Mouse (Mus musculus): Measurements from ENCODE around the gene Serpinh1. TPM values are rescaled to one million over a fixed set of nuclear protein-coding genes. Genes with fewer than 3 reads are reported as not detected.

Gene Serpinh1
- polyA plus RNA-seq, 1 experiment from 2014 or later: 232 TPM

- WGBS: 47% methylated on average over 4 of the region's 4 CpGs
- no peak for DNase-seq (ENCODE audit: low spot score)
- no peak for ATAC-seq (replicated peaks; ENCODE audit: low FRiP score)
- no peak overlapping the region for H3K27ac ChIP-seq (ENCODE audit: low read depth, low read length)
- no peak overlapping the region for H3K4me3 ChIP-seq (ENCODE audit: low read depth, low read length)
- no peak overlapping the region for H3K9ac ChIP-seq (ENCODE audit: low read depth, low read length)
- H3K9me3 ChIP-seq (ENCODE audit: control insufficient read depth, low read length): no peaks in the 10 kb centered on the region
- H3K27me3 ChIP-seq (replicated peaks; ENCODE audit: control insufficient read depth, insufficient read depth, low read length): no peaks in the 10 kb centered on the region; the same call in 1 of the 2 replicates
- H3K4me2 ChIP-seq: no peak overlapping the region
- no peaks in the 10 kb centered on the region for H3K4me1 ChIP-seq (replicated peaks; ENCODE audit: control insufficient read depth, insufficient read depth, low read length)
- no peaks in the 10 kb centered on the region for H3K36me3 ChIP-seq (ENCODE audit: control insufficient read depth, insufficient read depth, low read length)
Measured at GRCm38 (mm10) chr7:99390559-99390958, 37.5 kb upstream of the Serpinh1 start.

DNA sequence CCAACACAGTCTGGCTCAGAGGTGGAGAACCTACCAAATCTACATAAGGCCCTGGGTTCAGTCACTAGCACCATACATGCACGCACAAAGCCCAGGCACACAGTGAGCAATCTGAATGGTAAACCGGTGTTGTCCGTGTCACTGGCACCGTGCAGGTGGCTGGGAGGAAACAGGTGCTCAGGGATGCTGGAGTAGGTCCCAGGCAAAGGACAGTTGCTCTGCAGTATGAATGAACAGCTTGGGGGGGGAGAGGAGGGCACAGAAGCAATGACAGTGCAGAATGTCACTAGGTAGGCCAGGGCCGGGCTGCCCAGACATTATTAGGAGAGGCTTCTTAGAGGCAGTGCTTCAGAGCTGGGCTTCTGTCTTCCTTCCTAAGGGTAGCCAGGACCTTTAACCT, 34.3 kb upstream of the Serpinh1 start:
- Histone ChIP-seq H3K4me1 (replicated peaks; ENCODE audit: control insufficient read depth, insufficient read depth, low read length) (peaks cover 2% of the 10 kb centered on the region), H3K27me3 (replicated peaks; ENCODE audit: control insufficient read depth, insufficient read depth, low read length) (peaks cover 11% of the 10 kb centered on the region), H3K4me3 (ENCODE audit: low read depth, low read length) (no peak overlapping the region), H3K9me3 (ENCODE audit: control insufficient read depth, low read length) (no peaks in the 10 kb centered on the region), H3K27ac (ENCODE audit: low read depth, low read length) (no peak overlapping the region), H3K4me2 (no peak overlapping the region), H3K36me3 (ENCODE audit: control insufficient read depth, insufficient read depth, low read length) (no peaks in the 10 kb centered on the region), H3K9ac (ENCODE audit: low read depth, low read length) (no peak overlapping the region)
- ATAC-seq (replicated peaks; ENCODE audit: low FRiP score) (no peak), DNase-seq (ENCODE audit: low spot score) (no peak)
- 85% methylated on average over 5 of the region's 5 CpGs for WGBS

DNA sequence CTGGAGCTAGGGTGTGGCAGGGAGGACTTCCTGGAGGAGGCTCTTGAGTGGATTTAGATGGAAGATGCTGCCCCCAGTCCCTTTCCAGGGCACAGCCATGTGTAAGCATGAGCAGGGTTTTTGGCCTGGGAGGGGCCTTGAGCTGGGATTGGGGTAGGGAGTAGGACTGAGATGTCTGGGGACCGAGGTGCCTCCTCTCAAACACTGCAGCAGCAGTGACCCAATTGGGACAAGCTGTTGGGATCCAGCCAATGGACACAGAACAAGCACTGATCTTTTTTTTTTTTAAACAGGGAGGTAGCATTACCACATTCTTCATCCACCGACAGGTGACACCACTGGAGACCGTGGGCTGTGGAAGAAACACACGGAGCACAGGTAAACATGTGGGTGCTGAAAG, 33.8 kb upstream of the Serpinh1 start:
- DNase-seq (ENCODE audit: low spot score) (no peak), ATAC-seq (replicated peaks; ENCODE audit: low FRiP score) (no peak)
- no peak overlapping the region for H3K27ac ChIP-seq (ENCODE audit: low read depth, low read length)
- no peak overlapping the region for H3K9ac ChIP-seq (ENCODE audit: low read depth, low read length)
- H3K4me3 ChIP-seq (ENCODE audit: low read depth, low read length): no peak overlapping the region
- no peaks in the 10 kb centered on the region for H3K9me3 ChIP-seq (ENCODE audit: control insufficient read depth, low read length)
- H3K4me1 ChIP-seq (replicated peaks; ENCODE audit: control insufficient read depth, insufficient read depth, low read length): peaks cover 8% of the 10 kb centered on the region
- peaks cover 16% of the 10 kb centered on the region for H3K27me3 ChIP-seq (replicated peaks; ENCODE audit: control insufficient read depth, insufficient read depth, low read length)
- 79% methylated on average over 4 of the region's 4 CpGs for WGBS
- H3K4me2 ChIP-seq: no peak overlapping the region
- no peaks in the 10 kb centered on the region for H3K36me3 ChIP-seq (ENCODE audit: control insufficient read depth, insufficient read depth, low read length)

- no peaks in the 10 kb centered on the region for H3K36me3 ChIP-seq (ENCODE audit: control insufficient read depth, insufficient read depth, low read length)
- ATAC-seq (replicated peaks; ENCODE audit: low FRiP score) (no peak), DNase-seq (ENCODE audit: low spot score) (no peak)
- H3K27me3 ChIP-seq (replicated peaks; ENCODE audit: control insufficient read depth, insufficient read depth, low read length): peaks cover 20% of the 10 kb centered on the region
- WGBS: 67% methylated on average over 5 of the region's 5 CpGs
- H3K9me3 ChIP-seq (ENCODE audit: control insufficient read depth, low read length): no peaks in the 10 kb centered on the region
- no peak overlapping the region for H3K4me3 ChIP-seq (ENCODE audit: low read depth, low read length)
- H3K27ac ChIP-seq (ENCODE audit: low read depth, low read length): no peak overlapping the region
- no peak overlapping the region for H3K9ac ChIP-seq (ENCODE audit: low read depth, low read length)
- H3K4me1 ChIP-seq (replicated peaks; ENCODE audit: control insufficient read depth, insufficient read depth, low read length): peaks cover 8% of the 10 kb centered on the region
- no peak overlapping the region for H3K4me2 ChIP-seq
Measured at GRCm38 (mm10) chr7:99386030-99386429, 33.0 kb upstream of the Serpinh1 start.

DNA sequence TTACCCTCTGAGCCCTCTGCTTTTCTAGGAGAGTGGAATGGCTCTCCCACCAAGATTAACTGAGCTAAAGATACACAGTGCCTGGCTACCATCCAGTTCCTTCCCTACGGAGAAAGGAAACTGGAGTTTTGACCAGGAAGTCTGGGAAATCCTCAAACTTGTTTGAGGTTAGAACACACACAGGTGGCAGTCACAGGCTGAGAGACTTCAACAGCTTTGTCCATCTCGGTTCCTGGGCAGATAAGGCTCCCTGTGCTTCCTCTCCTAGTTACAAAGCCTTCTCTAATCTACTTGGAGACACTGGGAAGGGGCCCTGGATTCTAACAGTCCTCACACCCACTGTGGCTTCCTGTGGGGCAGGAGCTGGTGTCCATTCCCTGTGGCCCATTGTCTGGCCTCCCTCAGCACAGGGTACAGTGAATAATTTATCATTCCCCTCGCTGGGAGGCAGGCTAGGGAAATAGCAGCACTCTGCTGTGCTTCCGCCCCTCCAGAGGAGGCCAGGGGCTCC, 31.1 kb upstream of the Serpinh1 start:
- H3K27ac ChIP-seq (ENCODE audit: low read depth, low read length): peak overlapping the region; percentile 46; the same call in 1 of the 2 replicates
- ATAC-seq (replicated peaks; ENCODE audit: low FRiP score) (no peak), DNase-seq (ENCODE audit: low spot score) (no peak)
- H3K36me3 ChIP-seq (ENCODE audit: control insufficient read depth, insufficient read depth, low read length): no peaks in the 10 kb centered on the region
- H3K4me3 ChIP-seq (ENCODE audit: low read depth, low read length): no peak overlapping the region
- peaks cover 8% of the 10 kb centered on the region for H3K4me1 ChIP-seq (replicated peaks; ENCODE audit: control insufficient read depth, insufficient read depth, low read length)
- H3K27me3 ChIP-seq (replicated peaks; ENCODE audit: control insufficient read depth, insufficient read depth, low read length): peaks cover 20% of the 10 kb centered on the region
- no peak overlapping the region for H3K9ac ChIP-seq (ENCODE audit: low read depth, low read length)
- 25% methylated on average over 4 of the region's 4 CpGs for WGBS
- H3K9me3 ChIP-seq (ENCODE audit: control insufficient read depth, low read length): no peaks in the 10 kb centered on the region
- peak overlapping the region; percentile 5 for H3K4me2 ChIP-seq

DNA sequence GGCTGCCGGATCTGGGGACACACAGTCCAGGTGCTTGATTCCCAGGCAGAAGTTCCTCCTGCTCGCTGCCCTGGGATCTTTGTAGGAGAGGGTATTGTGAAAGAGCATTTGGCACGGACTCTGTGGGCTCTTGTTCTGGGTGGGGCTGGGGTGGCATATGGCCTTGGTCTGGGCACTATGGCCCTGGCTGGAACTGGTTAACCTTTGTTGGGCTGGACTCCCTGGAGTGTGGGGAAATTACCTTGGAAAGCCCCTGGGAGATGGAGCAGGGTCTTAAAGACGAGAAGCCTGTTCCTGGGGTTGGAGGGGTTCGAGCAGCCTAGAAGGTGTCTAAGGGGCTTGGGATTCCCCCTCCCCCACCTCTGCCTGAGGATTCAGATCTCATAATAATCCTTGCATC, 30.2 kb upstream of the Serpinh1 start:
- no peak for ATAC-seq (replicated peaks; ENCODE audit: low FRiP score)
- H3K27ac ChIP-seq (ENCODE audit: low read depth, low read length): no peak overlapping the region
- H3K4me3 ChIP-seq (ENCODE audit: low read depth, low read length): peak overlapping the region; percentile 60; the same call in 1 of the 2 replicates
- no peaks in the 10 kb centered on the region for H3K36me3 ChIP-seq (ENCODE audit: control insufficient read depth, insufficient read depth, low read length)
- peak overlapping the region; percentile 94 for H3K4me2 ChIP-seq
- 0 out of 2 replicates have a peak overlapping the region, but pooled peaks have one; percentile 12 for H3K9ac ChIP-seq (ENCODE audit: low read depth, low read length)
- peaks cover 8% of the 10 kb centered on the region for H3K4me1 ChIP-seq (replicated peaks; ENCODE audit: control insufficient read depth, insufficient read depth, low read length)
- no peaks in the 10 kb centered on the region for H3K9me3 ChIP-seq (ENCODE audit: control insufficient read depth, low read length)
- peaks cover 20% of the 10 kb centered on the region for H3K27me3 ChIP-seq (replicated peaks; ENCODE audit: control insufficient read depth, insufficient read depth, low read length)
- WGBS: 52% methylated on average over 5 of the region's 5 CpGs
- no peak for DNase-seq (ENCODE audit: low spot score)

GRCm38 (mm10) chr7:99382088-99383000, 29.3 kb upstream of the Serpinh1 start:
- ATAC-seq (replicated peaks; ENCODE audit: low FRiP score): no peak
- 8% methylated on average over 30 of the region's 30 CpGs for WGBS

GRCm38 (mm10) chr7:99381214-99382087, 28.4 kb upstream of the Serpinh1 start, which contains the start of gene Gdpd5:
Gene Gdpd5 (plus strand): TSS chr7:99381414.
- DNase-seq (ENCODE audit: low spot score) (peak; percentile 100), ATAC-seq (replicated peaks; ENCODE audit: low FRiP score) (peak; percentile 98)
- peak within 1 kb of the TSS; percentile 66; the same call in 1 of the 2 replicates for H3K27ac ChIP-seq (ENCODE audit: low read depth, low read length)
- H3K27me3 ChIP-seq (replicated peaks; ENCODE audit: control insufficient read depth, insufficient read depth, low read length): peaks cover 20% of the 10 kb centered on the region
- H3K4me3 ChIP-seq (ENCODE audit: low read depth, low read length): peak within 1 kb of the TSS; percentile 60
- H3K9me3 ChIP-seq (ENCODE audit: control insufficient read depth, low read length): no peaks in the 10 kb centered on the region
- no peaks in the 10 kb centered on the region for H3K36me3 ChIP-seq (ENCODE audit: control insufficient read depth, insufficient read depth, low read length)
- H3K4me2 ChIP-seq: peak within 1 kb of the TSS; percentile 94
- under 1% methylated on average over 73 of the region's 73 CpGs for WGBS
- peaks cover 8% of the 10 kb centered on the region for H3K4me1 ChIP-seq (replicated peaks; ENCODE audit: control insufficient read depth, insufficient read depth, low read length)
- H3K9ac ChIP-seq (ENCODE audit: low read depth, low read length): peak within 1 kb of the TSS; percentile 66

More at GRCm38 (mm10) chr7:99382088-99383000, 29.3 kb upstream of the Serpinh1 start:
- peaks cover 20% of the 10 kb centered on the region for H3K27me3 ChIP-seq (replicated peaks; ENCODE audit: control insufficient read depth, insufficient read depth, low read length)
- no peaks in the 10 kb centered on the region for H3K36me3 ChIP-seq (ENCODE audit: control insufficient read depth, insufficient read depth, low read length)
- peak overlapping the region; percentile 60 for H3K4me3 ChIP-seq (ENCODE audit: low read depth, low read length)
- H3K27ac ChIP-seq (ENCODE audit: low read depth, low read length): no peak overlapping the region; the same call in 1 of the 2 replicates
- no peaks in the 10 kb centered on the region for H3K9me3 ChIP-seq (ENCODE audit: control insufficient read depth, low read length)
- H3K4me2 ChIP-seq: peak overlapping the region; percentile 94
- peak overlapping the region; percentile 58 for H3K9ac ChIP-seq (ENCODE audit: low read depth, low read length)
- peaks cover 8% of the 10 kb centered on the region for H3K4me1 ChIP-seq (replicated peaks; ENCODE audit: control insufficient read depth, insufficient read depth, low read length)
- DNase-seq (ENCODE audit: low spot score): peak; percentile 49

Data from liver, embryonic 11.5 days (tissue).